Mouse (Mus musculus) cerebellum, adult 2 months (tissue): ENCODE results near the gene Prkce.

Source experiments
- CTCF ChIP-seq: fragments of 200-500 bp; IDR thresholded peaks from 2 replicates; pipeline ENCODE4 v1.5.1; 2011; ENCODE audit warnings: low read depth, mild to moderate bottlenecking, control low read depth, low read length, moderate library complexity, borderline replicate concordance; ENCODE audit not compliant: insufficient read depth
- POLR2A ChIP-seq: fragments of 200-500 bp; IDR thresholded peaks from 2 replicates; pipeline ENCODE4 v1.6.1; 2011; ENCODE audit warnings: low read length, control low read depth, borderline replicate concordance; ENCODE audit not compliant: insufficient read depth

DNA sequence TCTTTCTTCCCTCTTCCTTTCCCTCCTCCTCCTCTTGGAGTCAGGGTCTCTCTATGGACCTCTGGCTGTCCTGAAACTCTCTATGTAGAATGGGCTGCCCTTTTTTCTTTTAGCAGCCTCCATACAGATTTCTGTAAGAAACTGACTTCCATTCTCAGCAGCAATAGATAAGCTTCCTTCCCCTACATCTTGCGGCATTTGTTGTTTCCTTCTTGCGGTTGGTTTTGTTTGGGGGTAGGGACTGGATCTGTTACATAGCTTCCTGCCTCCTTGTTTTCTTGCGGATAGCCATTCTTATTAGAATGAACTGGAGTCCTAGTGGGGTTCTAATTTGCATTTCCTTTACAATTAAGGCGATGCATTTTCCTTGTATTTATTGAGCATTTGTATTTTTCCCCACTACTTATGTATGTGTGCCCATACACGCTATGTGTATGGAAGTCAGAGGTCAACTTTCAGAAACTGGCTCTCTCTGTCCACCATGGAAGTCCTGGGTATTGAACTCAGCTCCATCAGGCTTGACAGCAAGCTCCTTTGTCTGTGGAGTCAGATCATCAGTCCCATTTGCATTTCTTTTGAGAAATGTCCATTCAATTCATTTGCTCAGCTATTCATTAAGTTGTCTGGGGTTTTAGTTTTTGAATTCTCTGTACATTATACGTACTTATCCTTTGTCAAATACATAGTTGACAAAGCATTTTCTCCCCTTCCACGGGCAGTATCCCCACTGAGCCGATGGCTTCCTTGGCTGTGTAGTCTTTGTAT, 500.4 kb downstream of the Prkce start:
- TF ChIP-seq CTCF (no peak), POLR2A (no peak)
